Comparison of ENCODE assay signal across 18 mouse cellular contexts in genomic region chr7:18799129-18799528, GRCm38 (mm10). TPM values are rescaled to one million over a fixed set of nuclear protein-coding genes. Genes with fewer than 3 reads are reported as not detected.
A peak's percentile ranks its signal among the peaks of the same experiment; 100 is the strongest.
DNase-seq lines count a peak whose midpoint lies in the region; ATAC-seq and TF ChIP-seq lines count a peak whose summit lies in the region.
"Had no signal": no experiment of that assay in that cellular context is flagged by ENCODE, and none has a peak within 500 bp of the region (broad histone marks: within the 10 kb centered on the region; RNA-seq: fewer than 3 reads in every experiment).

No protein-coding gene starts in this region.

- no peak overlapping the region for H3K4me2 ChIP-seq in hindbrain, embryonic 11.5 days (replicated peaks; ENCODE audit: low read depth, low read length)
- no peak overlapping the region for H3K4me2 ChIP-seq in hindbrain, postnatal 0 days (ENCODE audit: low read depth, low read length)
- H3K4me2 ChIP-seq in lung, embryonic 14.5 days = no peak overlapping the region
- H3K4me2 ChIP-seq: forebrain, embryonic 15.5 days; limb, embryonic 15.5 days had no signal

- H3K27ac ChIP-seq in hindbrain, embryonic 11.5 days (ENCODE audit: low read depth, low read length) = no peak overlapping the region
- no peak overlapping the region for H3K27ac ChIP-seq in hindbrain, postnatal 0 days
- no peak overlapping the region for H3K27ac ChIP-seq in lung, embryonic 14.5 days (ENCODE audit: low read depth)
- no peak overlapping the region for H3K27ac ChIP-seq in ES-E14 (ENCODE audit: insufficient read depth, low read depth, low read length, poor library complexity, severe bottlenecking)
- H3K27ac ChIP-seq in forebrain, embryonic 10.5 days = no peak overlapping the region
- H3K27ac ChIP-seq: forebrain, embryonic 15.5 days; limb, embryonic 15.5 days had no signal

- DNase-seq in hindbrain, embryonic 11.5 days (ENCODE audit: low spot score) = peak; percentile 1
- no peak for DNase-seq in hindbrain, postnatal 0 days (ENCODE audit: low spot score)
- no peak for DNase-seq in lung, embryonic 14.5 days
- DNase-seq in lung, postnatal 4 days = no peak
- peak; percentile 17 for DNase-seq in ES-E14 (ENCODE audit: low read depth, low spot score)
- DNase-seq in embryo, embryonic 10.5 days (ENCODE audit: low spot score) = peak; percentile 12
- DNase-seq in forebrain, embryonic 10.5 days (ENCODE audit: extremely low spot score, low spot score) = no peak
- DNase-seq in natural killer cell, adult 2 months (ENCODE audit: low spot score in 2 of 2) = no peak
- DNase-seq: adrenal gland, adult 8-10 months; cerebellum, postnatal 14 days; gastrocnemius, postnatal 14 days; kidney, postnatal 25 days had no signal

- H3K4me1 ChIP-seq in hindbrain, embryonic 11.5 days (replicated peaks; ENCODE audit: control insufficient read depth, insufficient read depth, low read length) = no peaks in the 10 kb centered on the region
- no peaks in the 10 kb centered on the region for H3K4me1 ChIP-seq in hindbrain, postnatal 0 days (ENCODE audit: insufficient read depth, low read length)
- no peaks in the 10 kb centered on the region for H3K4me1 ChIP-seq in lung, embryonic 14.5 days (ENCODE audit: insufficient read depth)
- no peaks in the 10 kb centered on the region for H3K4me1 ChIP-seq in ES-E14 (ENCODE audit: control insufficient read depth in 2 of 2, insufficient read depth in 2 of 2, low read length in 2 of 2, poor library complexity in 1 of 2)
- no peaks in the 10 kb centered on the region for H3K4me1 ChIP-seq in forebrain, embryonic 10.5 days
- H3K4me1 ChIP-seq: forebrain, embryonic 15.5 days; limb, embryonic 15.5 days had no signal

- H3K9me3 ChIP-seq in hindbrain, embryonic 11.5 days (ENCODE audit: control insufficient read depth, low read length) = no peaks in the 10 kb centered on the region
- no peaks in the 10 kb centered on the region for H3K9me3 ChIP-seq in hindbrain, postnatal 0 days (ENCODE audit: low read length)
- H3K9me3 ChIP-seq in lung, embryonic 14.5 days (ENCODE audit: low read depth, low read length) = no peaks in the 10 kb centered on the region
- no peaks in the 10 kb centered on the region for H3K9me3 ChIP-seq in ES-E14 (ENCODE audit: control insufficient read depth, insufficient read depth, low read depth, low read length)
- no peaks in the 10 kb centered on the region for H3K9me3 ChIP-seq in forebrain, embryonic 10.5 days
- H3K9me3 ChIP-seq: forebrain, embryonic 15.5 days; limb, embryonic 15.5 days had no signal

- no peak for TF ChIP-seq CTCF in hindbrain, postnatal 0 days (IDR thresholded peaks at IDR 0.05; ENCODE audit: low read depth)
- TF ChIP-seq CTCF in lung, embryonic 14.5 days (IDR thresholded peaks at IDR 0.05; ENCODE audit: low read depth) = peak; percentile 51

- no peak for ATAC-seq in hindbrain, embryonic 11.5 days (ENCODE audit: low FRiP score)
- ATAC-seq in hindbrain, postnatal 0 days = no peak
- no peak for ATAC-seq in lung, embryonic 14.5 days (ENCODE audit: insufficient read depth)
- ATAC-seq: forebrain, embryonic 15.5 days had no signal

- WGBS in hindbrain, embryonic 11.5 days = 40% methylated on average over 3 of the region's 3 CpGs
- WGBS in hindbrain, postnatal 0 days = 38% methylated on average over 3 of the region's 3 CpGs
- WGBS in lung, embryonic 14.5 days = 37% methylated on average over 3 of the region's 3 CpGs
- WGBS in forebrain, embryonic 10.5 days = 41% methylated on average over 3 of the region's 3 CpGs

- H3K36me3 ChIP-seq in hindbrain, embryonic 11.5 days (ENCODE audit: control insufficient read depth, insufficient read depth, low read length) = no peaks in the 10 kb centered on the region
- H3K36me3 ChIP-seq in hindbrain, postnatal 0 days (ENCODE audit: insufficient read depth, low read length) = no peaks in the 10 kb centered on the region
- H3K36me3 ChIP-seq in lung, embryonic 14.5 days (ENCODE audit: insufficient read depth) = no peaks in the 10 kb centered on the region
- H3K36me3 ChIP-seq in ES-E14 (ENCODE audit: control insufficient read depth, insufficient read depth, low read length, poor library complexity, severe bottlenecking) = no peaks in the 10 kb centered on the region
- H3K36me3 ChIP-seq in forebrain, embryonic 10.5 days (replicated peaks) = no peaks in the 10 kb centered on the region
- H3K36me3 ChIP-seq: forebrain, embryonic 15.5 days; limb, embryonic 15.5 days had no signal

- in situ Hi-C loops in ES-E14 (cut with MboI; ENCODE audit: low sequenced_read_pairs in 2 of 2, unreplicated experiment in 2 of 2) = loop anchor here (5.0 to 10.0 kb wide), 2 partner anchors 72 to 74 kb away; no protein-coding TSS in a partner anchor

- no peaks in the 10 kb centered on the region for H3K27me3 ChIP-seq in hindbrain, embryonic 11.5 days (ENCODE audit: control insufficient read depth, insufficient read depth, low read length)
- H3K27me3 ChIP-seq in hindbrain, postnatal 0 days (ENCODE audit: insufficient read depth, low read length) = no peaks in the 10 kb centered on the region
- H3K27me3 ChIP-seq in lung, embryonic 14.5 days (ENCODE audit: insufficient read depth, low read length) = no peaks in the 10 kb centered on the region
- H3K27me3 ChIP-seq in forebrain, embryonic 10.5 days (ENCODE audit: poor library complexity, severe bottlenecking) = no peaks in the 10 kb centered on the region
- H3K27me3 ChIP-seq: forebrain, embryonic 15.5 days; limb, embryonic 15.5 days had no signal

- no peak overlapping the region for H3K4me3 ChIP-seq in hindbrain, embryonic 11.5 days (ENCODE audit: low read depth, low read length)
- H3K4me3 ChIP-seq in hindbrain, postnatal 0 days (ENCODE audit: low read length) = no peak overlapping the region
- no peak overlapping the region for H3K4me3 ChIP-seq in lung, embryonic 14.5 days (ENCODE audit: low read depth, low read length)
- no peak overlapping the region for H3K4me3 ChIP-seq in ES-E14 (ENCODE audit: insufficient read depth in 1 of 2, low read depth in 1 of 2, low read length in 2 of 2, poor library complexity in 1 of 2, severe bottlenecking in 1 of 2)
- H3K4me3 ChIP-seq in forebrain, embryonic 10.5 days = no peak overlapping the region
- H3K4me3 ChIP-seq: forebrain, embryonic 15.5 days; limb, embryonic 15.5 days had no signal

- H3K9ac ChIP-seq in hindbrain, embryonic 11.5 days (ENCODE audit: low read depth, low read length) = no peak overlapping the region
- H3K9ac ChIP-seq in hindbrain, postnatal 0 days (replicated peaks; ENCODE audit: low read length) = no peak overlapping the region
- no peak overlapping the region for H3K9ac ChIP-seq in lung, embryonic 14.5 days
- no peak overlapping the region for H3K9ac ChIP-seq in ES-E14 (ENCODE audit: insufficient read depth, low read depth, low read length, poor library complexity, severe bottlenecking)
- H3K9ac ChIP-seq: forebrain, embryonic 15.5 days; limb, embryonic 15.5 days had no signal

TF ChIP-seq in ES-E14, 5 proteins besides CTCF, POLR2A, EP300 and RAD21:
- TF ChIP-seq ZC3H11A (IDR thresholded peaks at IDR 0.05; ENCODE audit: borderline replicate concordance, low read depth, low read length) (no peak), ZNF384 (IDR thresholded peaks at IDR 0.05; ENCODE audit: low read depth, low read length) (no peak), CHD2 (IDR thresholded peaks at IDR 0.05; ENCODE audit: low read depth, low read length) (no peak)

RNA-seq across cellular contexts. Expression of gene Psg19, which starts 0.8 kb away (rescaled TPM):
- polyA plus RNA-seq in hindbrain, embryonic 11.5 days (2014; fragmentation: Nextera tagmentation; extraction: Ambion mirVana) = not detected in 2 replicates
- not detected in 2 replicates for total RNA-seq in hindbrain, postnatal 0 days (2014; rRNA removed)
- not detected in 2 replicates for polyA plus RNA-seq in hindbrain, postnatal 0 days (2015; fragmentation: Nextera tagmentation; extraction: Ambion mirVana)
- polyA plus RNA-seq in lung, embryonic 14.5 days (2014; fragmentation: Nextera tagmentation; extraction: Ambion mirVana) = not detected in 2 replicates
- total RNA-seq in ES-E14 (2012; rRNA removed) = not detected in 2 replicates
- not detected in 2 replicates for polyA plus RNA-seq in forebrain, embryonic 10.5 days (2016; fragmentation: Nextera tagmentation; extraction: Ambion mirVana)
- total RNA-seq: adrenal gland, adult 8-10 months; gastrocnemius, postnatal 14 days; megakaryocyte progenitor cell, adult 5-6 weeks; monocyte, adult 5-6 weeks; neutrophil, adult 5-6 weeks had no signal
- polyA plus RNA-seq: forebrain, embryonic 15.5 days; heart, embryonic 14.5 days; limb, embryonic 15.5 days had no signal

RNA-seq across cellular contexts. Expression of gene Psg17, which starts 22.3 kb away (rescaled TPM):
- polyA plus RNA-seq in hindbrain, embryonic 11.5 days (2014; fragmentation: Nextera tagmentation; extraction: Ambion mirVana) = not detected in 2 replicates
- not detected in 2 replicates for total RNA-seq in hindbrain, postnatal 0 days (2014; rRNA removed)
- polyA plus RNA-seq in hindbrain, postnatal 0 days (2015; fragmentation: Nextera tagmentation; extraction: Ambion mirVana) = not detected in 2 replicates
- polyA plus RNA-seq in lung, embryonic 14.5 days (2014; fragmentation: Nextera tagmentation; extraction: Ambion mirVana) = 0.08 TPM in 1 of 2 replicates, not detected in the other
- total RNA-seq in ES-E14 (2012; rRNA removed) = not detected in 2 replicates
- polyA plus RNA-seq in forebrain, embryonic 10.5 days (2016; fragmentation: Nextera tagmentation; extraction: Ambion mirVana) = 0.09 TPM in 1 of 2 replicates, not detected in the other
- total RNA-seq: adrenal gland, adult 8-10 months; gastrocnemius, postnatal 14 days; megakaryocyte progenitor cell, adult 5-6 weeks; monocyte, adult 5-6 weeks; neutrophil, adult 5-6 weeks had no signal
- polyA plus RNA-seq: forebrain, embryonic 15.5 days; heart, embryonic 14.5 days; limb, embryonic 15.5 days had no signal

RNA-seq across cellular contexts. Expression of gene Mill2, which starts 40.6 kb away (rescaled TPM):
- 0.13 and 0.48 TPM in 2 replicates for polyA plus RNA-seq in hindbrain, embryonic 11.5 days (2014; fragmentation: Nextera tagmentation; extraction: Ambion mirVana)
- 1.1 and 1.5 TPM in 2 replicates for total RNA-seq in hindbrain, postnatal 0 days (2014; rRNA removed)
- 0.72 and 0.79 TPM in 2 replicates for polyA plus RNA-seq in hindbrain, postnatal 0 days (2015; fragmentation: Nextera tagmentation; extraction: Ambion mirVana)
- polyA plus RNA-seq in lung, embryonic 14.5 days (2014; fragmentation: Nextera tagmentation; extraction: Ambion mirVana) = 0.81 and 0.92 TPM in 2 replicates
- total RNA-seq in ES-E14 (2012; rRNA removed) = 0.04 and 0.21 TPM in 2 replicates
- not detected in 2 replicates for polyA plus RNA-seq in forebrain, embryonic 10.5 days (2016; fragmentation: Nextera tagmentation; extraction: Ambion mirVana)
- total RNA-seq: monocyte, adult 5-6 weeks; neutrophil, adult 5-6 weeks had no signal

Comparison
In these comparisons a context has a peak if more than half of its experiments do, and no peak if none do; other contexts are left out.
1. DNase-seq: peak in hindbrain, embryonic 11.5 days (single experiment), ES-E14 (single experiment) and embryo, embryonic 10.5 days (single experiment); none in hindbrain, postnatal 0 days (single experiment), lung, embryonic 14.5 days (single experiment), lung, postnatal 4 days (0 of 2), forebrain, embryonic 10.5 days (single experiment) and natural killer cell, adult 2 months (0 of 2).